Mouse (Mus musculus): ENCODE measurements around the gene Epb41l1. TPM values are rescaled to one million over a fixed set of nuclear protein-coding genes. Genes with fewer than 3 reads are reported as not detected.
"Not testable (repeated sequence)": the region's sequence is repeated elsewhere in the genome, so short reads cannot be mapped to it uniquely, and the experiment has no call there.

The Epb41l1 gene
- total RNA-seq, 2 experiments from 2014 or later, result 3.8 to 4.6 TPM

GRCm38 (mm10) chr2:156406987-156407386 is 13.7 kb upstream of the Epb41l1 start:
- no peak for TF ChIP-seq CTCF (IDR thresholded peaks at IDR 0.05)
- no peak overlapping the region for H3K27ac ChIP-seq
- DNase-seq, result no peak
- intact Hi-C loops (cut with DNase I), result no loop called here
- no peak overlapping the region for H3K4me3 ChIP-seq

- intact Hi-C loops (cut with DNase I), result no loop called here
- DNase-seq, result no peak
- TF ChIP-seq CTCF (IDR thresholded peaks at IDR 0.05), result no peak
- Histone ChIP-seq H3K27ac (no peak overlapping the region), H3K4me3 (no peak overlapping the region)
Measured at GRCm38 (mm10) chr2:156408168-156408567, 12.5 kb upstream of the Epb41l1 start.

GRCm38 (mm10) chr2:156411348-156411747 is 9.4 kb upstream of the Epb41l1 start:
- peak; percentile 16; the same call in 1 of the 2 replicates for TF ChIP-seq CTCF (IDR thresholded peaks at IDR 0.05)
- intact Hi-C loops (cut with DNase I); H3K4me3 ChIP-seq; DNase-seq; H3K27ac ChIP-seq: not testable (repeated sequence)

- Histone ChIP-seq H3K27ac (no peak overlapping the region), H3K4me3 (no peak overlapping the region)
- intact Hi-C loops (cut with DNase I), result no loop called here
- TF ChIP-seq CTCF (IDR thresholded peaks at IDR 0.05), result no peak
- DNase-seq, result no peak
Measured at GRCm38 (mm10) chr2:156414996-156415395, 5.7 kb upstream of the Epb41l1 start.

- H3K27ac ChIP-seq, result peak overlapping the region; percentile 53
- intact Hi-C loops (cut with DNase I), result no loop called here
- no peak for DNase-seq
- no peak overlapping the region for H3K4me3 ChIP-seq
- TF ChIP-seq CTCF (IDR thresholded peaks at IDR 0.05), result no peak
Measured at GRCm38 (mm10) chr2:156415674-156416073, 5.0 kb upstream of the Epb41l1 start.

- Histone ChIP-seq H3K4me3 (no peak overlapping the region), H3K27ac (no peak overlapping the region)
- DNase-seq, result no peak
- no peak for TF ChIP-seq CTCF (IDR thresholded peaks at IDR 0.05)
- intact Hi-C loops (cut with DNase I), result no loop called here
Measured at GRCm38 (mm10) chr2:156417194-156417593, 3.5 kb upstream of the Epb41l1 start.

GRCm38 (mm10) chr2:156418467-156418866 is 2.2 kb upstream of the Epb41l1 start:
- no peak for DNase-seq
- intact Hi-C loops (cut with DNase I), result no loop called here
- no peak overlapping the region for H3K4me3 ChIP-seq
- TF ChIP-seq CTCF (IDR thresholded peaks at IDR 0.05), result no peak
- H3K27ac ChIP-seq, result no peak overlapping the region

- no peak for TF ChIP-seq CTCF (IDR thresholded peaks at IDR 0.05)
- peak overlapping the region; percentile 65 for H3K27ac ChIP-seq
- DNase-seq, result no peak
- intact Hi-C loops (cut with DNase I), result loop anchor here (5.0 kb wide), 1 partner anchor 77 kb away; no protein-coding TSS in a partner anchor
- peak overlapping the region; percentile 85 for H3K4me3 ChIP-seq
Measured at GRCm38 (mm10) chr2:156420327-156420693, 399 bp upstream of the Epb41l1 start.

GRCm38 (mm10) chr2:156421381-156422110 is 837 bp downstream of the Epb41l1 start:
- intact Hi-C loops (cut with DNase I), result loop anchor here (5.0 kb wide), 1 partner anchor 76 kb away; no protein-coding TSS in a partner anchor
- Histone ChIP-seq H3K4me3 (peak overlapping the region; percentile 85), H3K27ac (peak overlapping the region; percentile 65; the same call in 1 of the 2 replicates)
- TF ChIP-seq CTCF (IDR thresholded peaks at IDR 0.05), result no peak
- peak; percentile 36 for DNase-seq

- DNase-seq, result peak; percentile 29
- Histone ChIP-seq H3K27ac (no peak overlapping the region), H3K4me3 (no peak overlapping the region)
- intact Hi-C loops (cut with DNase I), result loop anchor here (5.0 kb wide), 1 partner anchor 75 kb away; no protein-coding TSS in a partner anchor
- no peak for TF ChIP-seq CTCF (IDR thresholded peaks at IDR 0.05)
Measured at GRCm38 (mm10) chr2:156422631-156423030, 1.9 kb downstream of the Epb41l1 start.

- intact Hi-C loops (cut with DNase I), result loop anchor here (5.0 kb wide), 1 partner anchor 74 kb away; no protein-coding TSS in a partner anchor
- H3K4me3 ChIP-seq, result no peak overlapping the region
- DNase-seq, result no peak
- H3K27ac ChIP-seq, result no peak overlapping the region
- TF ChIP-seq CTCF (IDR thresholded peaks at IDR 0.05), result no peak
Measured at GRCm38 (mm10) chr2:156423672-156424071, 3.0 kb downstream of the Epb41l1 start.

- no peak for TF ChIP-seq CTCF (IDR thresholded peaks at IDR 0.05)
- DNase-seq, result no peak
- Histone ChIP-seq H3K4me3 (no peak overlapping the region), H3K27ac (no peak overlapping the region)
- intact Hi-C loops (cut with DNase I), result no loop called here
Measured at GRCm38 (mm10) chr2:156425618-156426017, 4.9 kb downstream of the Epb41l1 start.

- DNase-seq, result no peak
- intact Hi-C loops (cut with DNase I), result no loop called here
- Histone ChIP-seq H3K27ac (no peak overlapping the region), H3K4me3 (no peak overlapping the region)
- no peak for TF ChIP-seq CTCF (IDR thresholded peaks at IDR 0.05)
Measured at GRCm38 (mm10) chr2:156426151-156426550, 5.4 kb downstream of the Epb41l1 start.

- intact Hi-C loops (cut with DNase I), result no loop called here
- no peak for DNase-seq
- Histone ChIP-seq H3K27ac (peak overlapping the region; percentile 66), H3K4me3 (no peak overlapping the region)
- no peak for TF ChIP-seq CTCF (IDR thresholded peaks at IDR 0.05)
Measured at GRCm38 (mm10) chr2:156429836-156430235, 9.1 kb downstream of the Epb41l1 start.

All from gastrocnemius, adult 2 months (tissue).